Mouse (Mus musculus) kidney, adult 18-20 months (tissue): Measurements from ENCODE around the gene Trim3.

Experiments
- DNase-seq: peaks from one replicate; pipeline ENCODE4 v3.0.0; 2021

Gene Trim3

DNA sequence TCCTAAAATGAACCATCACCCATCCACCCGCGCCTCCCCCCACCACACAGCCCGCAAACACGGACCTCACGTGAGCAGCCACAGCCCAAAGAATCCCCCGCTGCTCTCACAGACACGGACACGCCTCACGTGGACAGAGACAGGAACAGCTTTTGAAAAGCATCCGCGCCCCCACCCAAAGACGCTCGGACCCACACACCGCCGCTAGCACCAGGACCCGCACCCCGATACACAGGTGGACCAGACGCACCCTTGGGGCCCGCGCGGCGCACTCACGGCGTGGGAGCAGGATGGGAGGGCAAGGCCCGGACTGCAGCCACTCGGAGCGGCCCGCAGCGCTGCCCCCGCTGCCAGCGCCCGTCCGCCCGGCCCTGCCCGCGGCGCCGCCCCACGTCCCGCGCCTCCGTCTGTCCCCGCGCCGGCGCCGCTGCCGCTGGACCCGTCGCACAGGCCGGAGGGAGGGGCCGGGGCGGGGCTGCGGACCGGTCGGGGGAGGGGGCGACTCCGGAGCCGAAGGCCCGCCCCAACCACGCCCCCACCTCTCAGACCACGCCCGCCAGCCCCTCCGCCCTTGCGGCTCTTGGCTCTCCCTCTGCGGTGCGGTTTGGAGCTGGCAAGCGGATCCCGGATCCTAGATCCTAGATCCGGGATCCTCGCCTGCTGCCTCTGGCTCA, at the start of gene Trim3:
Trim3 (minus strand) TSS at position 445 of the 674 bp plus-strand sequence.
- DNase-seq = peak; percentile 92

- DNase-seq = peak; percentile 88
Observed at GRCm38 (mm10) chr7:105650639-105651435, 17.5 kb upstream of the Trim3 start, which contains the start of gene Dnhd1. Gene Dnhd1 (plus strand): TSS chr7:105650827.

DNA sequence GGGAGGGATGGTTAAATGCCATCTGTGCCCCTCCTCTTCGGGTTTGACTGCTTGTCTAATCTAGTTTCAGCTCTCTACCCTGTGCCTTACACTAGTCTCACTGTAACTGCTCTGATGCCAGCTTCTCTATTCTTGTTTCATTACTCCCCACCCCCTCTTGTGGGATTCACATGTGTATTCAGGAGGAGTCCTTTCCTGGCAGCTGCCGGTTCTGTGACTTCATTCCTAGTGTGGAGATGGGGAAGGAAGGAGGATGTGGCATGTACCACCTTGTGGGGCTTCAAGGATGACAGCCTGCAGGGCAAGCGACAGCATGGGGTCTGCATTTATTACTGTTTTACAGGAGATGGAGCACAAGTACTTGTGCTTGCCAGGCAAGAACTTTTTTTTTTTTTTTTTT, 8.6 kb upstream of the Trim3 start:
- DNase-seq = no peak

GRCm38 (mm10) chr7:105640894-105641255, 7.5 kb upstream of the Trim3 start:
- peak; percentile 45 for DNase-seq

GRCm38 (mm10) chr7:105640233-105640893, 7.0 kb upstream of the Trim3 start, which contains the start of the genes Arfip2 and Gm45799:
Gene Arfip2 (minus strand): TSS chr7:105640416.
Gene Gm45799 (plus strand): TSS chr7:105640552.
- peak; percentile 96 for DNase-seq

- DNase-seq = no peak
Observed at GRCm38 (mm10) chr7:105639756-105640155, 6.4 kb upstream of the Trim3 start, which contains the start of gene Timm10b. Gene Timm10b (plus strand): TSS chr7:105640056.

DNA sequence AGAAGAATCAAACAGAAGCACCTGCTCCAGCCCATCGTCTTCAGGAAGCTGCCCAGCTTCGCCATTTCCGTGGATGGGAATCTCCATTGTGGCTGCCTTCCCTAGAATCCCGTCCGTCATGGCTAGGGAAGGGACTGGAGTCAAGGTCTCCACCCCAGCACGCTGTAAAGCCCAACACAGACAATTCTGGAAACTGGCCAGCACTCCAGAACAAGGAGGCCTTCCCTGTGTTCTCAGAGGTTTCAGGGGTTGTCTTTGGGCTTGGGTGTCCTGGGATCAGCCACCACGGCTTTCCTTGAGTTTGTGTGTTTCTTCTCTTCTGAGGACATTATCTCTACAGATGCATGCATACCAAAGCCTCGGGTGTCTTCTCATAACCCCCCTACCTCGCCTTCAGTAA, 5.9 kb upstream of the Trim3 start:
- no peak for DNase-seq

DNA sequence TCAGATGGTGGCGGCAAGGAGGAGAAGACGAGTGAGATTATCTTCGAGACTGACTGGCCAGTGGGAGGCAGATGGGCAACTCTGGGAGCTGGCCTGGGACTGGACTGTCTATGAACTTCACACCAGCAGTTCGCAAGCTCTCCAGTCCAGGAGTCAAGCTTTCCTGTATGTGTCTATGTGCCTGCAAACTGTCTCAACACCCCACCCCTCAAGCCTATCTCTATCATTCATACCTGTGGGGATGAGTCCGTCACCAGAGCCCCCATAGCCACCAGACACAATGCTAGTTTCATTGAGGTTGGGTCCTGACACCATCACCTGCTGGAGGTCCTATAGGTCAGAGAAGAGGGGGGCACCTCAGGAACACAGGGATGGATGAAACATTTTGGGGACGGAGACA, 5.4 kb upstream of the Trim3 start:
- no peak for DNase-seq

DNA sequence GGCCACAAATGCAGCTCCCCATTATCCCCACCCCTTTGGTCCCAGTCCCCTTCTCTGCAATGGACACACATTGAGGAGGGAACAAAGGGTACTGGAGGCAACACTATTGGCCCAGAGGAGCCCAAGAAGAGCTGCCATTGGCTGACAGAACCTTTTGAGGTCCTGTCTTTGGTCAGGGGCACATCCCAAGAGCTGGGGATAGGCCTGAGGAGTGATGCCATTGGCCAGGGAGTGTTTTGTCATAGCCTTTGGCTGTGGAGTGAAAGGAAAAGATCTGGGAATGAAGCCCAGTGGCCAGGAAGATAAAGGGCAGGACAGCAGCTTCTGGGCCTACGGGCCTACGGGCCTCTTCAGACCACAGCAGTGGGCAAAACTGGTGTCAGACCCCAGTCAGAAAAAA, 2.4 kb upstream of the Trim3 start:
- DNase-seq = no peak

GRCm38 (mm10) chr7:105634272-105634920, 1.0 kb upstream of the Trim3 start:
- no peak for DNase-seq

DNA sequence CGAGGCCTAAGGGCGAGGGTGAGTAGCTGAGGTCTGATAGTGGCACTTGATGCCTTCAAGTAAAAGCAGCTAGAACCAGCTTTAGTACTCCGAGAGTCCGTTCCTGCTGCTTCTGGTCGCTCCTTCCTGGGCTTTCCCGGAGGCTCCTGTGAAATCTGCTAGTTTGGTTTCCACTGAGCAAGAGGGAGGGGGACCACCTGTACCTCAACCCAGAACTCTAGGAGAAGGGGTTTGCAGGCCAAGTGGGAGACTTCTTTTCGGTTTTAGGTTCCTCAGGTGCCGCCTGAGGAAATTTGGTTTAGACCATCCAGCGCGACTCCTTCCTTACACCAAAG, 397 bp upstream of the Trim3 start:
- DNase-seq = no peak

GRCm38 (mm10) chr7:105632551-105632972, 809 bp downstream of the Trim3 start:
- DNase-seq = no peak

DNA sequence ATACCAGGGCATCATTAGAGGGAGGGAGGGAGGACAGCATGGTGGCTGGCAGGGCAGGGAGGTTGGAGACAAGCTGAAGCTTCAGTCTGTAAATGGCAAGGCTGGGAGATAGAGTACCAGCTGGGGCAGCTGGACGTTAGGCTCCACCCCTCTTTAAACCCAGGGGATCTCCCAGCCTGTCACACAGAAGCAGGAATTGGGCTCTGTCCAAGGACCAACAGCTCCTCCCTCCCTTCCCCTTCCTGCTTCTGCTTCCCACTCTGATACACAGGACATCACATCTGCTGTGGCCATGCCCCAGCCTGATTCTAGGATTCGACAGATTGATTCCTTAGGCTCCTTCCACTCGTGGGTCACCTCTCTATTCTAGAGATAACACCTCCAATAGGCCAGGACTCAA, 4.7 kb downstream of the Trim3 start:
- DNase-seq = peak; percentile 58

DNA sequence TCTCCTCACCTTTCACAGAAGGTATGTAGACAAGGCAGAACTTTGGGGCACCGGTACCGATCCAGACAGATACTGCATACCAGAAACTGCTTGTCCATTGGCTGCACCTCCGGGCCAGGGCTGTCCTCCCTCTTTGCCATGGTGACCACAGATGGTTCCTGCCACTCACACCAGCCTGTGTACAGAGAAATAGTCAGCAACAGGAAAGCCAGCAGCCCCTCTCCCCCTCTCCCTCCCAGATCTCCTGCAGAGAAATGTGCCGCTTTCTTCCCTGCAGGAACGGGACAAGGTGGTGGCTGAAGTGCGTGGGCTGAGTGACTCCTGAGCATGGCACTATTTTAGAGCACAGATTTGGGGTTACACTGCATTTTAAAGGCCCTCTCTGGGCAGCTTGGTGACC, 8.0 kb downstream of the Trim3 start:
- DNase-seq = no peak

DNA sequence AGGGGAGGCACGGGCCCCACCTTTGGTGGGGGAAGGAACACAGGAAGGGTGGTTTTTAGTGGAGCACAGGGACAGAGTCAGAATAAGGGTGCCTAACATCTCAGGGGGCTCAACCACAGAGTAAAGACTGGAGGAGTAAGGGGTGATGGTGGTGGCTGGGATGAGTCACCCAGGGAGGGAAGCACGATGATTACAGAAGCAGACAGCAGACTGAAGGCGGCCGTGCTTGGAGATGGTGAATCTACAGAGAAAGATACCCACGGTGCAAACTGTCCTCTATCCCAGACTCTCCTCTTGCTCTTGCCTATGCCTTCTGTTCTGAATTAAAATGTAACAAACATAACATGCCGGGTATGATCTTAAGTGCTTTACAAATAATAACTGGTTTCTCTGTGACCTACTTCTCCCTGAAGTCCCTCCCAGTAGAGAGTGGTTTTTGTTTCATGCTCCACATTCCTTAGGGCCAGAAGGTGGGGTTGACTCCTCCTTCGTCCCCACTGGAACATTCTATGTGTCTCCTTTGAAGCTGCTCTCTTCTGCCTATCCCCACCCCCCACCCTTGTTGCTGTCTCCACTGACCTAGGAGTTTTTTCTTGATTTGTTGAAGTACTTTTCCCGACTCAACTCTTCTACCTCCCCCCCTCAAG, 11.6 kb downstream of the Trim3 start:
- DNase-seq = no peak

DNA sequence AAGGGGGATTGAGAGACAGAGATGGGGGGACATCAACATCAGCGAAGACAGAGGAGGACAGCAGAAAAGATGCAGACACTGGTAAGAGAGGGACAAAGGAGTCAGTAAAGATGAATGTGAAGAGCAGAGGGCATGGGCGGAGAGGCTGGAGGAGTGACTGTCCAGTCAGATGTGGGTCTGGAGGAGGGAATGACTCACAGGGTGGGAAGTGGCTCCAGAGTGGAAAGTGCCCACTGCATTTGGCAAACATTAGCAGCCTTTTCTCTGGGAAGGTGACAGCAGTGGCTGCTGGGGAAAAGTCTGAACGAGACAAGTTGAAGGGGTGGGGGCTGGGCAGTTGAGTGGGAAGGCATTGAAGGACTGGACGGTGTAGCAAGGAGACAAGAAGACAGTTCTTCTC, 12.3 kb downstream of the Trim3 start:
- DNase-seq = no peak

DNA sequence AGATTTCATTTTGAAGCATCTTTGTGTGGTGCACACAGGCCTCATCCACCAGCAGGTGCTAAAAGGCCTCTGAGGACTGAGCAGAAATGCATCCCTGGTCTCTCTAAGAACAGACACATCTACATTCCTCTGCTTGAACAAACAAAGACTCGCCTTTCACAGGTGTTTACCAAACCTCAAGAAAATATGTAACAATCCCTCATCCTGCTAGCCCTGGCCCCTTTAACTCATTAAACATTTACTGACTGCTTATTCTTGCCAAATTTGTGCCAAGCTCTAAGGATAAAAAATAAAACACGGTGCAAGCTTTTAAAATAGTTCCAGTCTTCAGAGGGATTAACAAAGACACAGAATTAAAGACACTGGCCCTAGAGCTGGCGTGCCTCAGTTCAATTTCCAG, 13.7 kb downstream of the Trim3 start:
- no peak for DNase-seq

- no peak for DNase-seq
Observed at GRCm38 (mm10) chr7:105617810-105618209, 15.6 kb downstream of the Trim3 start.

GRCm38 (mm10) chr7:105616561-105616960, 16.8 kb downstream of the Trim3 start:
- DNase-seq = no peak

GRCm38 (mm10) chr7:105615720-105616119, 17.7 kb downstream of the Trim3 start:
- no peak for DNase-seq

GRCm38 (mm10) chr7:105614400-105614799, 19.0 kb downstream of the Trim3 start:
- DNase-seq = no peak

DNA sequence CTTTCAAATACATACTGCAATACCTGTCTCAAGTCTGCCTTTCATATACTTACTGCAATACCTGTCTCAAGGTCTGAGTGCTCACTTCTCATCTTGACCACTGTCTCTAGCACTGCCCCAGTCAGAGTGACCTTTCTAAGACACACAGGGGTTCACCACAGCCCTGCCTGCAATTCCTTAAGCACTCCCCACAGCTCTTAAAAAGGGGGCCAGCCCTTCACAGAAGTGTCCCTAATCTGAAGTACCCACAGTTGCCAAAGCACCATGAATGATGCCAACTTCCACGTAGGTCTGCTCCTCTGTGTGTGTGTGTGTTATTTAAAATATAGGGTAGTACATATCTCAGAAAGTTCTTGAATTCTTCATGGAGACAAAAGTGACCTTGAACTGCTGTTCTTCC, 21.6 kb downstream of the Trim3 start:
- no peak for DNase-seq

DNA sequence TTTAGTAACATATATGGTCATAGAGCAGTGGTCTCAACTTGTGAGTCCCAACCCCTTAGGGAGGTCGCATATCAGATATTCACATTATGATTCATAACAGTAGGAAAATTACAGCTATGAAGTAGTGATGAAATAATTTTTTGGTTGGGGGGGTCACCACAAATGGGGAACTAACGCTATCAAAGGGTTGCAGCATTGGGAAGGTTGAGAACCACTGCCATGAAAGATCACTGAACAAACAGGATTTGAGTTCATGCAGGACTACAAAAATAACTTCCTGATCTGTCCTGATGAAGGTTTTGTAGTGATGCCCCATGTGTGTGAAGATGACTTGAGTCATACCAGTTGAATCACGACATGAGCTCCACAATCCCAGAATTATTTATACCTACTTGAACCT, 24.9 kb downstream of the Trim3 start:
- no peak for DNase-seq
